Mouse (Mus musculus): ENCODE data around the gene Trim26. TPM values are rescaled to one million over a fixed set of nuclear protein-coding genes. Genes with fewer than 3 reads are reported as not detected.

Gene Trim26
- total RNA-seq, 1 experiment = 24.6 TPM

GRCm38 (mm10) chr17:36851627-36852026, 14.7 kb downstream of the Trim26 start:
- in situ Hi-C loops (cut with MboI; ENCODE audit: low sequenced_read_pairs in 2 of 2, unreplicated experiment in 2 of 2) = no loop called here
- TF ChIP-seq ZNF384 (IDR thresholded peaks at IDR 0.05; ENCODE audit: low read depth, low read length) = no peak
- no peak for TF ChIP-seq CHD2 (IDR thresholded peaks at IDR 0.05; ENCODE audit: low read depth, low read length)
- no peak for TF ChIP-seq HCFC1 (IDR thresholded peaks at IDR 0.05; ENCODE audit: borderline replicate concordance, insufficient read depth, low read length)
- TF ChIP-seq MAFK (IDR thresholded peaks at IDR 0.05; ENCODE audit: insufficient read depth, low read depth, low read length) = no peak
- TF ChIP-seq ZC3H11A (IDR thresholded peaks at IDR 0.05; ENCODE audit: borderline replicate concordance, low read depth, low read length) = no peak
- Histone ChIP-seq H3K4me3 (ENCODE audit: insufficient read depth in 1 of 2, low read depth in 1 of 2, low read length in 2 of 2, poor library complexity in 1 of 2, severe bottlenecking in 1 of 2) (no peak overlapping the region), H3K36me3 (ENCODE audit: control insufficient read depth, insufficient read depth, low read length, poor library complexity, severe bottlenecking) (peaks cover 38% of the 10 kb centered on the region), H3K9me3 (ENCODE audit: control insufficient read depth, insufficient read depth, low read depth, low read length) (no peaks in the 10 kb centered on the region), H3K9ac (ENCODE audit: insufficient read depth, low read depth, low read length, poor library complexity, severe bottlenecking) (no peak overlapping the region), H3K4me1 (ENCODE audit: control insufficient read depth in 2 of 2, insufficient read depth in 2 of 2, low read length in 2 of 2, poor library complexity in 1 of 2) (peaks cover 0 to 3% of the 10 kb centered on the region in 2 experiments; a peak in 1 of 4 replicates), H3K27ac (ENCODE audit: insufficient read depth, low read depth, low read length, poor library complexity, severe bottlenecking) (no peak overlapping the region)
- DNase-seq (ENCODE audit: low read depth, low spot score) = no peak

DNA sequence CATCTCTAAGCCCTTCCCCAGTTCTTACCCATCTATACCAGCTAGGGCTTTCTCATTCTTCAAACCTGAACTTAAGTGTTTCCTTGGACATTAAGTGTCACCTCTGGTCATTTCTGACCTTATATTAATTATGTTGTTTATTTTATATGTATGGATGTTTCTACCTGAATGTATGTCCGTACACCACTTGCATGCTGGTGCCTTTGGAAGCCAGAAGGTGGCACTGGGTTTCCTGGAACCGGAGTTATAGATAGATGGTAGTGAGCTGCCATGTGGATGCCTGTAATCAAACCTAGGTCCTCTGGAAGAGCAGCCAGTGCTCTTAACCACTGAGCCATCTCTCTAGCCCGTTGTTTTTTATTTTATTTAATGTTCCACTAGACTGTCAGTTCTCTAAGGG, 18.6 kb downstream of the Trim26 start:
- H3K9ac ChIP-seq (ENCODE audit: insufficient read depth, low read depth, low read length, poor library complexity, severe bottlenecking) = no peak overlapping the region
- no peak for DNase-seq (ENCODE audit: low read depth, low spot score)
- in situ Hi-C loops (cut with MboI; ENCODE audit: low sequenced_read_pairs in 2 of 2, unreplicated experiment in 2 of 2) = no loop called here
- no peak overlapping the region for H3K4me3 ChIP-seq (ENCODE audit: insufficient read depth in 1 of 2, low read depth in 1 of 2, low read length in 2 of 2, poor library complexity in 1 of 2, severe bottlenecking in 1 of 2)
- TF ChIP-seq MAFK (IDR thresholded peaks at IDR 0.05; ENCODE audit: insufficient read depth, low read depth, low read length) = no peak
- TF ChIP-seq ZNF384 (IDR thresholded peaks at IDR 0.05; ENCODE audit: low read depth, low read length) = no peak
- TF ChIP-seq HCFC1 (IDR thresholded peaks at IDR 0.05; ENCODE audit: borderline replicate concordance, insufficient read depth, low read length) = no peak
- TF ChIP-seq ZC3H11A (IDR thresholded peaks at IDR 0.05; ENCODE audit: borderline replicate concordance, low read depth, low read length) = no peak
- TF ChIP-seq CHD2 (IDR thresholded peaks at IDR 0.05; ENCODE audit: low read depth, low read length) = no peak
- H3K27ac ChIP-seq (ENCODE audit: insufficient read depth, low read depth, low read length, poor library complexity, severe bottlenecking) = no peak overlapping the region
- peaks cover 0 to 3% of the 10 kb centered on the region in 2 experiments; a peak in 1 of 4 replicates for H3K4me1 ChIP-seq (ENCODE audit: control insufficient read depth in 2 of 2, insufficient read depth in 2 of 2, low read length in 2 of 2, poor library complexity in 1 of 2)
- H3K9me3 ChIP-seq (ENCODE audit: control insufficient read depth, insufficient read depth, low read depth, low read length) = no peaks in the 10 kb centered on the region
- H3K36me3 ChIP-seq (ENCODE audit: control insufficient read depth, insufficient read depth, low read length, poor library complexity, severe bottlenecking) = peaks cover 51% of the 10 kb centered on the region

DNA sequence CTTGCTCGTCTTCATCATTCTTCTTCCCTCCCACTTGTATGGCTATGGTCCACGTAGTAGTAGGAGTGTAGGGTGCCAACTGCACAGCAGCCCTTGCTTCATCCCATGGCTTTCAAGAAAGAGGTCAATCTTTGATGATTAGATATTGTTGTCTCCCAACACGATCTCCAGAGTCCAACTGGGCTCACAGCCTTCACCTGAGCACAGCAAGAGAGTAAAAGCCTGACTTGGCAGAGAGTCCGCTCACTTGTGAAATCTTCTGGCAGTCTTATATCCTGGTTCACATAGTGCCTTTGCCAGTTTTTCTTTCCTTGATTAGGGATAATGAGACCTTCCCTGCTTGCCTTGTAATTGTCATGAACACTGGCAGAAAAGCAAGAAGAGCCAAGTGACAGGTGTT, 19.3 kb downstream of the Trim26 start:
- DNase-seq (ENCODE audit: low read depth, low spot score) = no peak
- Histone ChIP-seq H3K9ac (ENCODE audit: insufficient read depth, low read depth, low read length, poor library complexity, severe bottlenecking) (no peak overlapping the region), H3K9me3 (ENCODE audit: control insufficient read depth, insufficient read depth, low read depth, low read length) (no peaks in the 10 kb centered on the region), H3K27ac (ENCODE audit: insufficient read depth, low read depth, low read length, poor library complexity, severe bottlenecking) (no peak overlapping the region), H3K4me3 (ENCODE audit: insufficient read depth in 1 of 2, low read depth in 1 of 2, low read length in 2 of 2, poor library complexity in 1 of 2, severe bottlenecking in 1 of 2) (no peak overlapping the region), H3K36me3 (ENCODE audit: control insufficient read depth, insufficient read depth, low read length, poor library complexity, severe bottlenecking) (peaks cover 43% of the 10 kb centered on the region), H3K4me1 (ENCODE audit: control insufficient read depth in 2 of 2, insufficient read depth in 2 of 2, low read length in 2 of 2, poor library complexity in 1 of 2) (peaks cover 0 to 5% of the 10 kb centered on the region in 2 experiments; a peak in 1 of 4 replicates)
- in situ Hi-C loops (cut with MboI; ENCODE audit: low sequenced_read_pairs in 2 of 2, unreplicated experiment in 2 of 2) = no loop called here
- TF ChIP-seq MAFK (IDR thresholded peaks at IDR 0.05; ENCODE audit: insufficient read depth, low read depth, low read length) (no peak), CHD2 (IDR thresholded peaks at IDR 0.05; ENCODE audit: low read depth, low read length) (no peak), ZC3H11A (IDR thresholded peaks at IDR 0.05; ENCODE audit: borderline replicate concordance, low read depth, low read length) (no peak), HCFC1 (IDR thresholded peaks at IDR 0.05; ENCODE audit: borderline replicate concordance, insufficient read depth, low read length) (no peak), ZNF384 (IDR thresholded peaks at IDR 0.05; ENCODE audit: low read depth, low read length) (no peak)

GRCm38 (mm10) chr17:36858181-36858580, 21.2 kb downstream of the Trim26 start:
- in situ Hi-C loops (cut with MboI; ENCODE audit: low sequenced_read_pairs in 2 of 2, unreplicated experiment in 2 of 2) = no loop called here
- peaks cover 0 to 5% of the 10 kb centered on the region in 2 experiments; a peak in 1 of 4 replicates for H3K4me1 ChIP-seq (ENCODE audit: control insufficient read depth in 2 of 2, insufficient read depth in 2 of 2, low read length in 2 of 2, poor library complexity in 1 of 2)
- no peak for TF ChIP-seq HCFC1 (IDR thresholded peaks at IDR 0.05; ENCODE audit: borderline replicate concordance, insufficient read depth, low read length)
- TF ChIP-seq ZNF384 (IDR thresholded peaks at IDR 0.05; ENCODE audit: low read depth, low read length) = no peak
- TF ChIP-seq ZC3H11A (IDR thresholded peaks at IDR 0.05; ENCODE audit: borderline replicate concordance, low read depth, low read length) = no peak
- no peak for TF ChIP-seq CHD2 (IDR thresholded peaks at IDR 0.05; ENCODE audit: low read depth, low read length)
- TF ChIP-seq MAFK (IDR thresholded peaks at IDR 0.05; ENCODE audit: insufficient read depth, low read depth, low read length) = no peak
- H3K9ac ChIP-seq (ENCODE audit: insufficient read depth, low read depth, low read length, poor library complexity, severe bottlenecking) = no peak overlapping the region
- H3K9me3 ChIP-seq (ENCODE audit: control insufficient read depth, insufficient read depth, low read depth, low read length) = no peaks in the 10 kb centered on the region
- DNase-seq (ENCODE audit: low read depth, low spot score) = no peak
- H3K27ac ChIP-seq (ENCODE audit: insufficient read depth, low read depth, low read length, poor library complexity, severe bottlenecking) = no peak overlapping the region
- no peak overlapping the region for H3K4me3 ChIP-seq (ENCODE audit: insufficient read depth in 1 of 2, low read depth in 1 of 2, low read length in 2 of 2, poor library complexity in 1 of 2, severe bottlenecking in 1 of 2)
- H3K36me3 ChIP-seq (ENCODE audit: control insufficient read depth, insufficient read depth, low read length, poor library complexity, severe bottlenecking) = peaks cover 30% of the 10 kb centered on the region

DNA sequence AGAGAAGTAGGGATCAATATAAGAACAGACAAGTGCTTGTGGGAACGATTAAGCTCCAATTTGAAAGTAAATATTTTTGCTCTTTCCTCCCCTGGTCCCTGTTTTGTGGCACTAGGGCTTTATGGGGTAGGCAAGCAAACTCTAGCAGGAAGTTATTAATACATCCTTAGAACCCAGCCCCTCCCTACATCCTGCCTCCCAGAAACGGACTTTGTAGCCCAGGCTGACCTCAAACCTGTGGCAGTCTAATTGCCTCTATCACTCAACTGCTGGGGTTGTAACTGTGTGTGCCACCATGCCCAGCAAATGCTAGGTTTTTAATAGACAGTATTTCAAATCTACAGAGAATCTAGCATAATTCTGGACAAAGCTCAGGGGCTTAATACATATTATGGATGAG, 24.7 kb downstream of the Trim26 start:
- TF ChIP-seq HCFC1 (IDR thresholded peaks at IDR 0.05; ENCODE audit: borderline replicate concordance, insufficient read depth, low read length) (no peak), MAFK (IDR thresholded peaks at IDR 0.05; ENCODE audit: insufficient read depth, low read depth, low read length) (no peak), CHD2 (IDR thresholded peaks at IDR 0.05; ENCODE audit: low read depth, low read length) (no peak), ZNF384 (IDR thresholded peaks at IDR 0.05; ENCODE audit: low read depth, low read length) (no peak), ZC3H11A (IDR thresholded peaks at IDR 0.05; ENCODE audit: borderline replicate concordance, low read depth, low read length) (no peak)
- in situ Hi-C loops (cut with MboI; ENCODE audit: low sequenced_read_pairs in 2 of 2, unreplicated experiment in 2 of 2) = no loop called here

More for the DNA sequence above, 24.7 kb downstream of the Trim26 start:
- no peak for DNase-seq (ENCODE audit: low read depth, low spot score)
- Histone ChIP-seq H3K27ac (ENCODE audit: insufficient read depth, low read depth, low read length, poor library complexity, severe bottlenecking) (no peak overlapping the region), H3K4me3 (ENCODE audit: insufficient read depth in 1 of 2, low read depth in 1 of 2, low read length in 2 of 2, poor library complexity in 1 of 2, severe bottlenecking in 1 of 2) (no peak overlapping the region), H3K9ac (ENCODE audit: insufficient read depth, low read depth, low read length, poor library complexity, severe bottlenecking) (no peak overlapping the region), H3K4me1 (ENCODE audit: control insufficient read depth in 2 of 2, insufficient read depth in 2 of 2, low read length in 2 of 2, poor library complexity in 1 of 2) (peaks cover 0 to 4% of the 10 kb centered on the region in 2 experiments; a peak in 1 of 4 replicates), H3K9me3 (ENCODE audit: control insufficient read depth, insufficient read depth, low read depth, low read length) (no peaks in the 10 kb centered on the region), H3K36me3 (ENCODE audit: control insufficient read depth, insufficient read depth, low read length, poor library complexity, severe bottlenecking) (peaks cover 14% of the 10 kb centered on the region)
